Mouse (Mus musculus): ENCODE measurements around the gene Otud7b. TPM values are rescaled to one million over a fixed set of nuclear protein-coding genes. Genes with fewer than 3 reads are reported as not detected.

Gene Otud7b
- polyA plus RNA-seq, 1 experiment from 2014 or later: 20.2 TPM

Other genes with a start within 250 kb of the Otud7b start
- 66.7 and 68.2 TPM in 2 replicates for gene Prpf3, start 248.6 kb upstream of the Otud7b start, polyA plus RNA-seq (2016; fragmentation: Nextera tagmentation; extraction: Ambion mirVana)
- 332 and 346 TPM in 2 replicates for gene Mrps21, start 233.0 kb upstream of the Otud7b start, polyA plus RNA-seq (2016; fragmentation: Nextera tagmentation; extraction: Ambion mirVana)
- 5.9 and 6.2 TPM in 2 replicates for gene Ciart, start 222.3 kb upstream of the Otud7b start, polyA plus RNA-seq (2016; fragmentation: Nextera tagmentation; extraction: Ambion mirVana)
- 14.3 and 14.4 TPM in 2 replicates for gene BC028528, start 212.5 kb upstream of the Otud7b start, polyA plus RNA-seq (2016; fragmentation: Nextera tagmentation; extraction: Ambion mirVana)
- 27.5 and 31.3 TPM in 2 replicates for gene Aph1a, start 210.6 kb upstream of the Otud7b start, polyA plus RNA-seq (2016; fragmentation: Nextera tagmentation; extraction: Ambion mirVana)
- gene Car14, start 199.8 kb upstream of the Otud7b start, polyA plus RNA-seq (2016; fragmentation: Nextera tagmentation; extraction: Ambion mirVana): 30.1 and 36.4 TPM in 2 replicates
- 241 and 287 TPM in 2 replicates for gene Anp32e, start 175.3 kb upstream of the Otud7b start, polyA plus RNA-seq (2016; fragmentation: Nextera tagmentation; extraction: Ambion mirVana)
- 71.9 and 85.9 TPM in 2 replicates for gene Plekho1, start 108.5 kb upstream of the Otud7b start, polyA plus RNA-seq (2016; fragmentation: Nextera tagmentation; extraction: Ambion mirVana)
- 43.3 and 43.6 TPM in 2 replicates for gene Vps45, start 46.1 kb upstream of the Otud7b start, polyA plus RNA-seq (2016; fragmentation: Nextera tagmentation; extraction: Ambion mirVana)
- gene Mtmr11, start 57.5 kb downstream of the Otud7b start, polyA plus RNA-seq (2016; fragmentation: Nextera tagmentation; extraction: Ambion mirVana): 37.1 and 39.5 TPM in 2 replicates
- 181 and 190 TPM in 2 replicates for gene Sf3b4, start 67.8 kb downstream of the Otud7b start, polyA plus RNA-seq (2016; fragmentation: Nextera tagmentation; extraction: Ambion mirVana)
- gene Sv2a, start 76.6 kb downstream of the Otud7b start, polyA plus RNA-seq (2016; fragmentation: Nextera tagmentation; extraction: Ambion mirVana): 8.6 and 9.2 TPM in 2 replicates
- gene Bola1, start 115.2 kb downstream of the Otud7b start, polyA plus RNA-seq (2016; fragmentation: Nextera tagmentation; extraction: Ambion mirVana): 52.6 and 53.3 TPM in 2 replicates
- gene Hist2h2ab, start 115.3 kb downstream of the Otud7b start, polyA plus RNA-seq (2016; fragmentation: Nextera tagmentation; extraction: Ambion mirVana): 1.5 and 1.6 TPM in 2 replicates
- 12.2 and 12.5 TPM in 2 replicates for gene Hist2h2ac, start 116.4 kb downstream of the Otud7b start, polyA plus RNA-seq (2016; fragmentation: Nextera tagmentation; extraction: Ambion mirVana)
- gene Hist2h2be, start 116.6 kb downstream of the Otud7b start, polyA plus RNA-seq (2016; fragmentation: Nextera tagmentation; extraction: Ambion mirVana): 10.6 and 11.7 TPM in 2 replicates
- gene Hist2h3c2, start 134.6 kb downstream of the Otud7b start, polyA plus RNA-seq (2016; fragmentation: Nextera tagmentation; extraction: Ambion mirVana): 7.1 and 8.2 TPM in 2 replicates
- 45.4 and 60.5 TPM in 2 replicates for gene Hist2h2aa2, start 135.7 kb downstream of the Otud7b start, polyA plus RNA-seq (2016; fragmentation: Nextera tagmentation; extraction: Ambion mirVana)
- gene Hist2h2aa1, start 141.0 kb downstream of the Otud7b start, polyA plus RNA-seq (2016; fragmentation: Nextera tagmentation; extraction: Ambion mirVana): 19.8 and 19.9 TPM in 2 replicates
- 0.83 TPM in 1 of 2 replicates, not detected in the other for gene Hist2h3c1, start 142.2 kb downstream of the Otud7b start, polyA plus RNA-seq (2016; fragmentation: Nextera tagmentation; extraction: Ambion mirVana)
- 13.6 and 17.2 TPM in 2 replicates for gene Hist2h4, start 158.8 kb downstream of the Otud7b start, polyA plus RNA-seq (2016; fragmentation: Nextera tagmentation; extraction: Ambion mirVana)
- 92.4 and 92.9 TPM in 2 replicates for gene Hist2h3b, start 164.1 kb downstream of the Otud7b start, polyA plus RNA-seq (2016; fragmentation: Nextera tagmentation; extraction: Ambion mirVana)
- 22.1 and 22.4 TPM in 2 replicates for gene Hist2h2bb, start 165.2 kb downstream of the Otud7b start, polyA plus RNA-seq (2016; fragmentation: Nextera tagmentation; extraction: Ambion mirVana)
- gene Fcgr1, start 189.4 kb downstream of the Otud7b start, polyA plus RNA-seq (2016; fragmentation: Nextera tagmentation; extraction: Ambion mirVana): 0.84 and 1.6 TPM in 2 replicates